Mouse (Mus musculus) mouse trophoblast stem cell (cell line): Measurements from ENCODE around the gene Dpp3.
"Not testable (repeated sequence)": the region's sequence is repeated elsewhere in the genome, so short reads cannot be mapped to it uniquely, and the experiment has no call there.

ENCODE experiments used
- in situ Hi-C, 2 experiments: fragments of 300-500 bp; cut with MseI, MboI; formaldehyde crosslinking; loops; 2 replicates in 1 of 2; 3 replicates in 1 of 2; pipeline ENCODE4 v1.15.1; 2025

Dpp3 gene

DNA sequence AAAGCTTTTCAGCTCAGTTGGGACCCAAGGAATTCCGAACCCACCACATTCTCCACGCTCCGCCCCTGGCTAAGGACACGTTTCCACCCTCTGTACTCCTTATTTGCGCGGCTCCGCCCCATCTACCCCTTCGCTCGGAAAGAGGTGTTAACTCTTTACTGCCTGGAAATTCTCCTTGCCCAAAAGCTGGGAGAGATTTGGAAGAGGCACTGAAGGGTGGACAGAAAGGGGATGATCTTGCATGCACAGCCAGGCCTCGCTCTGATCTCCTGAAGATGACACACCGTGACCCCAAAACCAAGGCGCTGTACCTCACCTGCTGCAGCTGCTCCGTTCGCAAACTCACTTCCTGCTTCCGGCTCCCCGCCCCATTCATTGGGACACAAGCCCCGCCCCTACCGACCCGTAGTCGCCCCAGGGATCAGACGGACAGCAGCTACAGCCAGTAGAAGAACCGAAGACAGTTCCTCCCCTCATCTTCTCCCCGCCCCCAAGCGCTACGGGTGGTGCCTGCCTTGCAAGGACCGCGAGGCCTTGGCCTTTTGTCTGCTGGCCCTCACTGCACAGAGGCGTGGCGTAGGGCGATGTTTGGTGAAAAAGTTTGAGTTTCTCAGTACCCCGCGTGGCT, at the start of gene Dpp3:
Gene Dpp3, minus strand, starts transcription at position 384 of the 628 bp plus-strand sequence.
- in situ Hi-C loops: no loop called here

DNA sequence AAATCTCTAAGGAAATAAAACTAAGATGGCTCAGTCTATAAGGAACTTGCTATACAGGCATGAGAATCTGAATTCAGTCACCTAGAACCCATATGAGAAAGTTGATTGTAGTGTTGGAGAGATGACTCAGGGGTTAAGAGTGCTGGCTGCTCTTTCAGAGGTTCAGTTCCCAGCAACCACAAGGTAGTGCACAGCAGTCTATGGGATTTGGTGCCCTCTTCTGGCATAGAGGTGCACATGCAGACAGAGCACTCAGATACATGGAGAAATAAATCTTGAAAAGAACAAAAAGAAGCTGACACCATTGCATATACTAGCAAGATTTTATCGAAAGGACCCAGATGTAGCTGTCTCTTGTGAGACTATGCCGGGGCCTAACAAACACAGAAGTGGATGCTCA, 40.1 kb upstream of the Dpp3 start:
- in situ Hi-C loops: no loop called here

DNA sequence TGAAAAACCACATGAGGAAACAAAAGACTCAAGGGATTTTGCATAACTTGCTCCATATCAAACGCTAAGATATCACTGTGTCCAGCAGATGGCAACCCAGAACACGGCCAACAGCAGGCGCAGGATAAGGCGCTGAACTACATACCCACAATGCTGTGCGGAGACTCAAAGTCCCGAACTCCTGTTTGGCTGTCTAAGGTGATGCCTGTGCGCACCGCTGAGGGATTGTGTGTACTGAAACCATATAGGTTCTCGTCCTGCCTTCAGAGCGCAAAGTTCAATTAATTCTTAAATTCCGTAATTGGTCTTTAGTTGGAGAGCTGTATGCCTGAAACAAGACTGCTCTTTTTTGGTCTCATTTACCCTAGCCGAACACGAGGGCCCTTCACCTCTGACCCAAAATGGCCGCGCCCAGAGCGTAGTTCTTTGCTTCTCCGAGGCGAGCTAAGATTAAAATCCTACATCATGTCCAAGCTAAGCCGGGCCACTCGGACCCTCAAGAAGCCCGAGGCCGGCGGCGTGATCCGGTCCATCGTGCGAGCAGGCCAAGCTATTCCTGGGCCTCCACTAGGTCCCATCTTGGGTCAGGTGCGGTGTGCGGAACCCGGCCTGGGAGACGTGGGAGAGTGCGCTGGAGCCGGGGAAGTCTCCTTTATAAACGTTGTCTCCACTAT, 34.0 kb upstream of the Dpp3 start, which contains the start of gene Mrpl11:
Gene Mrpl11, plus strand, starts transcription at position 220 of the 674 bp plus-strand sequence.
- in situ Hi-C loops: no loop called here

GRCm38 (mm10) chr19:4948641-4949040, 20.6 kb upstream of the Dpp3 start:
- in situ Hi-C loops: not testable (repeated sequence)

GRCm38 (mm10) chr19:4945540-4945939, 17.5 kb upstream of the Dpp3 start:
- in situ Hi-C loops: no loop called here

GRCm38 (mm10) chr19:4943253-4943588, 15.1 kb upstream of the Dpp3 start:
- in situ Hi-C loops: no loop called here

DNA sequence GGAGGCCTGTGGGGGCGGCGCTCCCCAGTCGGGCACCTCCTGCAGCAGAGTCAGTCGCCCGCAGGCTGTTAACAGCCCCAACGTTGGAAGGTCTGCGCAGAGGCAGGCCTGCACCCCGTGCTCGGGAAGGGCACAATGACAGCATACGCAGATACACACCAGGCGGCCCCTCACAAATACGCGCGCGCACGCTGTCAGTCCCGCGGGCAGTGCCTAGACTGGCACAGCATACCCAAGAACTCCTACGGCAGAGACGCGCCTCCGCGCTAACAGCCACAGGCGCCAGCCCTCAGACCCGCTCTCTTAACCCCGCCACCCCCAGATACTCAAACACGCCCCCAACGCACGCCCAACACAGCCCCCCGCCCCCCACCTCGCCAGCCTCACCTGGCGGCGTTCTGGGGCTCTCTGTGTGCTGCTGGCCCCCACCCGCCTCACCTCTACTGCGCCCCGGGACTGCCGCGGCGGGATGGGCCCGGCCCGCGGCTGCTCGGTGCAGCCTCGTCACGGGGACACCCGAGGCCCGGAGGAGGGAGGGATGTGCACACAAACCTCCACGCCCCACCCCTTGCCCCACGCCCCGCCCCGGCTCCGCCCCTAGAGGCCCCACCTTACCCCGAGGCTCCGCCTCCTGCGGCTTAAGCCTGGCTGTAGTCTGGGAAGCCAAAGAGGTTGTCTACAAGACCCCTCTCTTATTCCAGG, 14.6 kb upstream of the Dpp3 start, which contains the start of gene Peli3:
Gene Peli3, minus strand, starts transcription at position 577 of the 702 bp plus-strand sequence.
- in situ Hi-C loops: no loop called here

DNA sequence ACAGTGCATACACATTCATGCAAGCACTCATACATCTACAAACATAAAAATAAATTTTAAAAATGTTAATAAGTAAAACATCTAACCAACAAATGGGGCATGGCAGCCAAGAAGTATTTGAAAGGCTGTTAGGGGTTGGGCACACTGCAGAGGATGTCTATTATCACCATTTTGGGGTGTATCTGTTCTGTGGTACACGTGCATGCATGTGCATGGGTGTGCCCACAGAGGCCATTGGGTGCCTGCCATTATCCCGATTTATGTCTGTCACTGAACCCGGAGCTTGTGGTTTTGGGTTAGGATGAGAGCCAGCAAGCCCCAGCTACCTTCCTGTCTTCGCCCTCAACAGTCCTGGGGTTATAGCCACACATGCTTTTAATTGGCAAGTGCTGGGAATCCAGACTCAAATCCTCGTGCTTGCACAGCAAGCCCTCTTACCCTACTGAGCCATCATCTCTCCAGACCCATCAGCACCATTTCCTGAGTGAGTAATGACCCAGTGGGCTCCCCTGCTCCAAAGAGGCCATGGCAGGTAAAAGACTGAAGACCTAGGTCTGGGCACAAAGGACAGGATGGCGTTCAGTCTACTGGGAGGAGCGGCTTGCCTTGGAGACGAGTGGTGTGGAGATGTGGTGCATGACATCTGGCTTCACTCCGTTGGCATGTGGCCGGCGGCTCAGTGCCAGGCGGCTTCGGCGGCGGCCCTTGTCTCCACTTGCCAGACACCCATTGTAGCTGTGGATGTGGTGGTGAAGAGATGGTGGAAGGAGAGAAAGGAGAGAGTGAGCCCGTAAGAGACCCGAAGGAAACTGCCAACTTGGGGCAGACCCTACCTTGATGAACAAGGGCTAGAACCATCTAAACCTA, 9.6 kb upstream of the Dpp3 start:
- in situ Hi-C loops: no loop called here

DNA sequence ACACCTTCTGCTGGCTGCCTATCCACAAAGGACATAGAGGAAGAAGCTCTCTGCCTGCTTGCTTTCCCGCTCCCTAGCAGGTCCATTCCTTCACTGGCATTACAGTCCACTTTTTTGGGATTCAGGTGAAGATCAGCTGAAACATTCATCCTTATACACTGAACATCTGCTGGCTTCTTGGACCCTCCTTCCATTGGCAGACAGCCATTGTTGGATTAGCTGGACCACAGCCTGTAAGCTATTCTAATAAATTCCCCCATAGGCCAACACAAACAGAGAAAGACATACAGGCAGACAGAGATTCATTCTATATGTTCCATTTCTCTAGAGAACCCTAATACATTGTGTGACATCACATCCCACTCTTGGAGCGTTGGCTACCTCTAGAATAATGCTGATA, 8.8 kb upstream of the Dpp3 start:
- in situ Hi-C loops: no loop called here

DNA sequence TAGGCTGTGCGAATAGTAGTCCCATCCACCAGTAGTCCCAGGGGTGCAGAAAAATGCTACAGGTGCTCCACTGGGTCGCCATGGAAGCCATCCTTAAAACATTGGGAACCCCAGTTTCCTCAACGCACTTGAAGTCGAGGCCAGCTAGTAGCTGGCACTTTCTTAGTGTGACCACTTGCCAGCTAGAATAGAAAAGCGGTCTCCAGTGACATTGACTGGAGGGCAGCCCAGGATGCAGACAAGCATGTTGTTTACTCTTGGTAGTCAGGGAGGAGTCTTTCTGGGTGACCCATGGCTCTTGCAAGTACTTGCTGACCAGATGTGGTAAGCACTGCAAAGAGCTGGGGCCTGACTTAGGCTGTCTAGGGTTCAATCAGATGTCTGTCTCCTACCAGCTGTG, 694 bp upstream of the Dpp3 start:
- in situ Hi-C loops: no loop called here

- in situ Hi-C loops: no loop called here
Observed at GRCm38 (mm10) chr19:4925121-4925860, 2.8 kb downstream of the Dpp3 start.

DNA sequence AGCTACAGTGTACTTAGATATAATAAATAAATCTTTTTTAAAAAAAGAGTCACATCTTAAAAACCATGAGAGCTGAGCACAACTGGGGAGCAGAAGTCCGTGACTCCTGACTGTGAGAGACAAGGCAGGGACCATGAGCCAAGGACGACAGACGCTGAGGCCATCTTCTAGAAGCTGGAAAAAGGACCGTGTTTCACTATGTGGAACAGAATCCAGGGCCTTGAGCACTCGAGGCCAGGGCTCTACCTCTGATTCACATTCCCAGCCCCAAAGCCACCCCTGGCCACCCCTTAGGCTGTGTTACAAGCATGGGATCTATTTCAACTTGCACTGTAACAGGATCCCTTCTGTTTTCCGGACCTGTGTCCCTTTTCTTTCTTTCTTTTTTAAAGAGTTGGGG, 8.4 kb downstream of the Dpp3 start:
- in situ Hi-C loops: no loop called here

DNA sequence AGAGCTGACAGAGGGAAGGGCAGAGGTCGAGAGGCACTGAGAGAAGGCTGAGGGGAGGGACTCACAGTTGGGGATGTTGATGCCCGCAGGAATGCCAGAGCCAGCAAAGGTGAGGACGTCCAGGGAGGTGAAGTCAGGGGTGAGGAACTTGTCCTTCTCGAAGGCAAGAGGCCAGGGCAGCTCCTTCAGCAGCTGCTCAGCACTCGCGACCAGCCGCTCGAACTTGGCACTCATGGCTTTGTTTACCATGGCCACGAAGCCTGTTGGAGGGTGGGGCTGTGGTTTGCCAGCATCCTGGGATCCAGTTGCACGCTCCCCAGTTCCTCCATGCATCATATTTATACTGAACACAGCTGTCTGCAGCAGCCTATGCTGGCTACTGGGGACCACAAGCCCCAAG, 11.3 kb downstream of the Dpp3 start:
- in situ Hi-C loops: no loop called here

- in situ Hi-C loops: no loop called here
Observed at GRCm38 (mm10) chr19:4915924-4916603, 12.0 kb downstream of the Dpp3 start.

DNA sequence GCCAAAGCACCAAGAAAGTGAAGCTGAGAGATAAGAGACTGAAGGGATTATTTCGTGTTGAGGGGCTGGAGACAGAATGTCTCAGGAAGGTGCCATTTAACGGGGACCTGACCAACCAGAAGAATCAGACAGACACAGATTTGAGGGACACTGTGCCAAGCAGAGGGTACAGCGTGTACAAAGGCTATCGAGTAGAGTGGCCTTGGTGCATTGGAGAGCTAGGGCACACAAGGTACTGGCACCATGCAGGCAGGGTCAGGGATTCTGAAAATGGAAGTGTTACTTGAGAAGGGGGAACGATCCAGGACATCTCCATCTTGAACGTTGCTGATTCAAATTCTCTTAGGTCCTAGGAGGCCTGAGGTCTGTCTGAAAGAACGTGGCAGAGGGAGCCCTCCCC, 18.7 kb downstream of the Dpp3 start:
- in situ Hi-C loops: no loop called here

DNA sequence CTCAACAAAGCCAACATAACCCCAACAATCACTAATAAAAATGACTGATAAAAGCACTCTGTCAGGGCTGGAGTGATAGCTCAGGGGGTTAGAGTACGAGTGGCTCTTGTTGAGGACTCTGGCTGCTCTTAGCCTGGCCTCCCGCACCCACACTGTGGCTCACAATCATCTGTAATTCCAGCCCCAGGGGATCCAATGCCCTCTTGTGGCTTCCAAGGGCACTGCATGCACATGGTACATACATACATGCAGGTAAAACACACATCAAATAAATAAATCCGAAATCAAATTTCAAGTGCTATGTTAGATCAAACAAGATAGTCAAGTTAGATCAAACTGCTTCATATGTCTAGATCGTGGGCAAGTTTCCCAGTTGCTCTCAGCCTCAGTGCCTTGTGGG, 20.0 kb downstream of the Dpp3 start:
- in situ Hi-C loops: no loop called here

GRCm38 (mm10) chr19:4905979-4906794, 21.9 kb downstream of the Dpp3 start, which contains the start of gene Bbs1:
TSS of gene Bbs1 (minus strand) at chr19:4906628.
- in situ Hi-C loops: no loop called here

GRCm38 (mm10) chr19:4899888-4900287, 28.2 kb downstream of the Dpp3 start:
- in situ Hi-C loops: no loop called here

DNA sequence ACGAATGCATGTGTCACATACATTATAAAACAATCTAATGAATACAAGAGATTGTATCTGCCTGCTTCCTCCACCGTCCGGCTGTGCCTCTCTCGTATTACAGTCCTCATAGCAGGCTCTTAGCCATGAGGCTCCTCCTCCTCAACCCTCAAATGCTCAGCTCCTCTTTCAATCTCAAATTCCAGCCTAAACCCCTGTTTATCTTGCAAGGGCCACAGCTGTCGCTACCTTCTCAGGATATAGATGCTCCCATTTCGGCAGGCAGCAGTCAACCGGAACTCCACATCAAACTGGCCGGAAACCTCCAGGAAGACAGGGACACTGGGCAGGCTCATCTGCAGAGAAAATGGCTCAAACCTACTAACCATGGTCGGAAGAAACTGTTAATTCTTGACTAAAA, 29.1 kb downstream of the Dpp3 start:
- in situ Hi-C loops: no loop called here
